Mouse (Mus musculus) MEL (cell line): Measurements from ENCODE around the gene Rab11fip5. TPM values are rescaled to one million over a fixed set of nuclear protein-coding genes. Genes with fewer than 3 reads are reported as not detected.

ENCODE experiments used
- DNase-seq: peaks from one replicate; pipeline ENCODE4 v3.0.0; 2011; ENCODE audit warnings: low read depth, low spot score
- H3K27ac ChIP-seq: 2 replicates; pipeline ENCODE4 v1.5.1; 2012; ENCODE audit warnings: low read depth, mild to moderate bottlenecking, control low read depth, low read length, moderate library complexity; ENCODE audit not compliant: control insufficient read depth
- H3K27me3 ChIP-seq, 2 experiments: fragments of 150-350 bp in 1 of 2; sonication (generic) in 1 of 2; 2 replicates each; pipeline ENCODE4 v1.6.1; 2012; ENCODE audit warnings: low read length in 2 of 2, mild to moderate bottlenecking in 2 of 2, improper control_type of control experiment in 1 of 2, moderate library complexity in 1 of 2; ENCODE audit not compliant: insufficient read depth in 2 of 2, control insufficient read depth in 1 of 2
- H3K36me3 ChIP-seq, 2 experiments: 2 replicates each; pipeline ENCODE4 v1.6.1; 2012 to 2014; ENCODE audit warnings: low read length in 2 of 2, improper control_type of control experiment in 1 of 2, inconsistent platforms in 1 of 2, mild to moderate bottlenecking in 1 of 2; ENCODE audit not compliant: insufficient read depth in 2 of 2, control insufficient read depth in 1 of 2
- H3K4me1 ChIP-seq, 2 experiments: fragments of 150-350 bp in 1 of 2; sonication (generic) in 1 of 2; 2 replicates each; pipeline ENCODE4 v1.6.1; 2012; ENCODE audit warnings: low read length in 2 of 2, improper control_type of control experiment in 1 of 2, mild to moderate bottlenecking in 1 of 2; ENCODE audit not compliant: insufficient read depth in 2 of 2, control insufficient read depth in 1 of 2
- H3K4me3 ChIP-seq, 2 experiments: fragments of 150-350 bp in 1 of 2; sonication (generic) in 1 of 2; 2 replicates each; pipeline ENCODE4 v1.5.1; 2012; ENCODE audit warnings: low read depth in 2 of 2, low read length in 2 of 2, mild to moderate bottlenecking in 2 of 2, moderate library complexity in 2 of 2, control low read depth in 1 of 2, improper control_type of control experiment in 1 of 2; ENCODE audit not compliant: control insufficient read depth in 1 of 2, insufficient read depth in 1 of 2
- H3K79me2 ChIP-seq: 2 replicates; pipeline ENCODE4 v1.6.1; 2012; ENCODE audit warnings: mild to moderate bottlenecking, low read length, moderate library complexity; ENCODE audit not compliant: control insufficient read depth, poor library complexity, insufficient read depth
- H3K9ac ChIP-seq: 2 replicates; pipeline ENCODE4 v1.6.1; 2012; ENCODE audit warnings: low read depth, mild to moderate bottlenecking, control low read depth, low read length, moderate library complexity; ENCODE audit not compliant: control insufficient read depth, poor library complexity, severe bottlenecking
- H3K9me3 ChIP-seq: fragments of 150-350 bp; sonication (generic); replicated peaks from 2 replicates; pipeline ENCODE4 v1.6.1; 2012; ENCODE audit warnings: mild to moderate bottlenecking, low read length, improper control_type of control experiment, moderate library complexity; ENCODE audit not compliant: insufficient read depth
- CHD2 ChIP-seq: IDR thresholded peaks from 2 replicates; pipeline ENCODE4 v1.6.1; 2011; ENCODE audit warnings: low read length, improper control_type of control experiment
- CTCF ChIP-seq, 3 experiments: IDR thresholded peaks in 2 of 3; conservative IDR thresholded peaks in 1 of 3; 2 replicates each; pipeline ENCODE4 v1.5.1; 2011 to 2012; ENCODE audit warnings: low read length in 3 of 3, low read depth in 2 of 3, mild to moderate bottlenecking in 2 of 3, improper control_type of control experiment in 1 of 3, inconsistent platforms in 1 of 3, mixed read lengths in 1 of 3, moderate library complexity in 1 of 3; ENCODE audit not compliant: control insufficient read depth in 1 of 3, insufficient read depth in 1 of 3, poor library complexity in 1 of 3, severe bottlenecking in 1 of 3
- E2F4 ChIP-seq: IDR thresholded peaks from 2 replicates; pipeline ENCODE4 v1.6.1; 2011; ENCODE audit warnings: low read depth, low read length, improper control_type of control experiment, borderline replicate concordance
- ELF1 ChIP-seq: IDR thresholded peaks from 2 replicates; pipeline ENCODE4 v1.6.1; 2014; ENCODE audit warnings: low read depth, mild to moderate bottlenecking, inconsistent platforms, low read length, improper control_type of control experiment, moderate library complexity
- EP300 ChIP-seq, 2 experiments: IDR thresholded peaks; 2 replicates each; pipeline ENCODE4 v1.6.1; 2011; ENCODE audit warnings: improper control_type of control experiment in 2 of 2, low read length in 2 of 2, low read depth in 1 of 2, mild to moderate bottlenecking in 1 of 2
- ETS1 ChIP-seq: IDR thresholded peaks from 2 replicates; pipeline ENCODE4 v1.6.1; 2012; ENCODE audit warnings: low read depth, mild to moderate bottlenecking, inconsistent platforms, low read length, improper control_type of control experiment, moderate library complexity
- GATA1 ChIP-seq: IDR thresholded peaks from 2 replicates; pipeline ENCODE4 v1.6.1; 2011; ENCODE audit warnings: low read depth, low read length, improper control_type of control experiment
- JUND ChIP-seq: IDR thresholded peaks from 2 replicates; pipeline ENCODE4 v1.6.1; 2011; ENCODE audit warnings: low read depth, mild to moderate bottlenecking, improper control_type of control experiment, low read length
- MAFK ChIP-seq: IDR thresholded peaks from 2 replicates; pipeline ENCODE4 v1.6.1; 2011; ENCODE audit warnings: low read depth, mild to moderate bottlenecking, low read length, improper control_type of control experiment, borderline replicate concordance
- MEF2A ChIP-seq: IDR thresholded peaks from 2 replicates; pipeline ENCODE4 v1.6.1; 2014; ENCODE audit warnings: low read depth, mild to moderate bottlenecking, inconsistent platforms, low read length, improper control_type of control experiment; ENCODE audit not compliant: poor library complexity, insufficient replicate concordance, severe bottlenecking; ENCODE audit errors: extremely low read depth
- MXI1 ChIP-seq: IDR thresholded peaks from 2 replicates; pipeline ENCODE4 v1.6.1; 2011; ENCODE audit warnings: mild to moderate bottlenecking, low read depth, low read length, improper control_type of control experiment
- NRF1 ChIP-seq: IDR thresholded peaks from 2 replicates; pipeline ENCODE4 v1.6.1; 2014; ENCODE audit warnings: low read depth, mild to moderate bottlenecking, inconsistent platforms, low read length, improper control_type of control experiment, moderate library complexity; ENCODE audit not compliant: poor library complexity, insufficient read depth, severe bottlenecking
- RAD21 ChIP-seq: IDR thresholded peaks from 2 replicates; pipeline ENCODE4 v1.6.1; 2011; ENCODE audit warnings: mild to moderate bottlenecking, low read depth, low read length, improper control_type of control experiment
- RCOR1 ChIP-seq: IDR thresholded peaks from 2 replicates; pipeline ENCODE4 v1.6.1; 2012; ENCODE audit warnings: low read depth, mild to moderate bottlenecking, inconsistent platforms, low read length, improper control_type of control experiment
- SIN3A ChIP-seq: IDR thresholded peaks from 2 replicates; pipeline ENCODE4 v1.6.1; 2012; ENCODE audit warnings: low read length, improper control_type of control experiment, inconsistent platforms
- SMC3 ChIP-seq: IDR thresholded peaks from 2 replicates; pipeline ENCODE4 v1.6.1; 2011; ENCODE audit warnings: low read depth, low read length, improper control_type of control experiment
- TAL1 ChIP-seq: IDR thresholded peaks from 2 replicates; pipeline ENCODE4 v1.6.1; 2012; ENCODE audit warnings: mild to moderate bottlenecking, inconsistent platforms, low read length, moderate library complexity, mixed read lengths
- USF1 ChIP-seq: IDR thresholded peaks from 2 replicates; pipeline ENCODE4 v1.6.1; 2014; ENCODE audit warnings: low read depth, mild to moderate bottlenecking, inconsistent platforms, low read length, improper control_type of control experiment, moderate library complexity
- ZC3H11A ChIP-seq: IDR thresholded peaks from 2 replicates; pipeline ENCODE4 v1.6.1; 2012; ENCODE audit warnings: low read depth, mild to moderate bottlenecking, inconsistent platforms, low read length, improper control_type of control experiment
- ZNF384 ChIP-seq: IDR thresholded peaks from 2 replicates; pipeline ENCODE4 v1.6.1; 2012; ENCODE audit warnings: low read depth, mild to moderate bottlenecking, inconsistent platforms, low read length, improper control_type of control experiment
- polyA plus RNA-seq, 2 experiments: library from polyadenylated mRNA; stranded (reverse) in 1 of 2; unstranded in 1 of 2; fragments of >175 nt in 1 of 2; fragments of >200 nt in 1 of 2; gene quantifications; 2 replicates each; pipeline versions ENCODE4 v1.2.1 to v1.2.4; 2012; ENCODE audit warnings: low replicate concordance in 2 of 2, low read depth in 1 of 2; ENCODE audit not compliant: insufficient read length in 2 of 2, insufficient read depth in 1 of 2, missing spikeins in 1 of 2
- total RNA-seq: library from RNA; depleted of rRNA; stranded (reverse); fragments of 300-350 nt; gene quantifications from 2 replicates; pipeline ENCODE4 v1.2.3, GENCODE M21; 2012

The Rab11fip5 gene
- total and polyA plus RNA-seq, 3 experiments: 3.3 to 8.5 TPM; not detected in 1

GRCm38 (mm10) chr6:85355753-85356152 lies 18.7 kb downstream of the Rab11fip5 start:
- peak; percentile 34 for DNase-seq
- Histone ChIP-seq H3K4me1 (peaks cover 6 to 28% of the 10 kb centered on the region in 2 experiments), H3K36me3 (peaks cover 0 to 19% of the 10 kb centered on the region in 2 experiments; a peak in 2 of 4 replicates), H3K27ac (peak overlapping the region; percentile 36), H3K9me3 (no peaks in the 10 kb centered on the region), H3K27me3 (no peaks in the 10 kb centered on the region), H3K4me3 (no peak overlapping the region), H3K9ac (no peak overlapping the region), H3K79me2 (no peaks in the 10 kb centered on the region)
- no peak for TF ChIP-seq USF1
- TF ChIP-seq GATA1: peak; percentile 81
- TF ChIP-seq MAFK: no peak
- peak in 1 of 2 experiments; percentile 47; a peak in 1 of 4 replicates for TF ChIP-seq EP300 (IDR thresholded peaks at IDR 0.05; ENCODE audit: low read depth in 1 of 2, low read length in 2 of 2)
- TF ChIP-seq RCOR1: 0 out of 2 replicates have a peak, but pooled peaks have one; percentile 15
- no peak for TF ChIP-seq TAL1
- TF ChIP-seq ELF1: no peak
- 0 out of 2 replicates have a peak, but pooled peaks have one; percentile 25 for TF ChIP-seq SIN3A
- 0 out of 2 replicates have a peak, but pooled peaks have one; percentile 12 for TF ChIP-seq ETS1
- no peak for TF ChIP-seq CHD2
- 0 out of 2 replicates have a peak, but pooled peaks have one; percentile 24 for TF ChIP-seq ZNF384
- TF ChIP-seq NRF1: no peak
- no peak for TF ChIP-seq ZC3H11A
- no peak for TF ChIP-seq MEF2A

- no peak overlapping the region for H3K9ac ChIP-seq
- peaks cover 10 to 32% of the 10 kb centered on the region in 2 experiments for H3K4me1 ChIP-seq
- H3K27me3 ChIP-seq: no peaks in the 10 kb centered on the region
- TF ChIP-seq TAL1: no peak
- no peaks in the 10 kb centered on the region for H3K79me2 ChIP-seq
- DNase-seq: no peak
- peaks cover 0 to 21% of the 10 kb centered on the region in 2 experiments; a peak in 2 of 4 replicates for H3K36me3 ChIP-seq
- no peak overlapping the region for H3K4me3 ChIP-seq
- no peaks in the 10 kb centered on the region for H3K9me3 ChIP-seq
- H3K27ac ChIP-seq: no peak overlapping the region; the same call in 1 of the 2 replicates
Measured at GRCm38 (mm10) chr6:85354709-85355108, 19.7 kb downstream of the Rab11fip5 start.

GRCm38 (mm10) chr6:85353706-85354105 lies 20.7 kb downstream of the Rab11fip5 start:
- Histone ChIP-seq H3K4me1 (peaks cover 10 to 36% of the 10 kb centered on the region in 2 experiments), H3K9ac (no peak overlapping the region), H3K27me3 (no peaks in the 10 kb centered on the region), H3K9me3 (no peaks in the 10 kb centered on the region), H3K4me3 (no peak overlapping the region), H3K79me2 (no peaks in the 10 kb centered on the region), H3K27ac (no peak overlapping the region), H3K36me3 (peaks cover 0 to 21% of the 10 kb centered on the region in 2 experiments; a peak in 2 of 4 replicates)
- DNase-seq: peak; percentile 38
- TF ChIP-seq MEF2A (no peak), SMC3 (peak; percentile 50), RAD21 (peak; percentile 46), E2F4 (no peak), CHD2 (no peak), CTCF (IDR thresholded peaks at IDR 0.05 in 2 of 3, conservative IDR thresholded peaks at IDR 0.05 in 1 of 3; ENCODE audit: control insufficient read depth in 1 of 3, insufficient read depth in 1 of 3, low read depth in 2 of 3, low read length in 3 of 3, poor library complexity in 1 of 3, severe bottlenecking in 1 of 3) (peak; percentile 31 to 58 (median 35); a peak in 4 of 6 replicates), MXI1 (no peak), GATA1 (no peak), TAL1 (no peak), NRF1 (no peak), JUND (no peak)
